18 mouse cellular contexts compared by ENCODE assay signal in the genomic region with DNA sequence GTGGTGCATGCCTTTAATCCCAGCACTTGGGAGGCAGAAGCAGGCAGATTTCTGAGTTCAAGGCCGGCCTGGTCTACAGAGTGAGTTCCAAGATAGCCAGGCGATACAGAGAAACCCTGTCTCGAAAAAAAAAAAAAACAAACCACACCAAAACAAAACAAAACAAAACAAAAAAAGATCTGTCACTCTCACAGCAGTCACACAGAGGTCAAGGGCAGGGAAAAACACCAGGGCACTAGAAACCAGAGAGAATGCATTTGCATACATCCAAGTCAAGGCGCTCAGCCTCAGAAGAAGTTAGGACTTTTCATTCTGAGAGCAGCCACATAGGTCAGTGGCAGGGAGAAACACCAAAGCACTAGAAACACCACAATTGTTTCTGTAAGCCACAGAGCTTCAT.
DNase-seq lines count a peak whose midpoint lies in the region; TF ChIP-seq lines count a peak whose summit lies in the region.
"Had no signal": no experiment of that assay in that cellular context is flagged by ENCODE, and none has a peak within 500 bp of the region (broad histone marks: within the 10 kb centered on the region; RNA-seq: fewer than 3 reads in every experiment).

No protein-coding gene starts in this region.

- DNase-seq in ES-CJ7 (ENCODE audit: low read depth, low spot score) (peak; percentile 79), ES-E14 (ENCODE audit: low read depth, low spot score) (no peak), ZHBTc4 (ENCODE audit: low read depth, low spot score) (peak; percentile 73)
- DNase-seq in layer of hippocampus, adult 18-20 months (ENCODE audit: low spot score in 2 of 2), result no peak
- no peak for DNase-seq in Muller cell, postnatal 12 days (ENCODE audit: inconsistent ontology term)
- DNase-seq: adrenal gland, adult 8-10 months; adrenal gland, postnatal 14 days; adrenal gland, postnatal 36 days; cerebellum, adult 11-12 months; cerebellum, adult 2 months; cerebellum, adult 9-10 months; cerebellum, postnatal 10 days; cerebellum, postnatal 25 days had no signal

- H3K4me1 ChIP-seq in ES-E14 (ENCODE audit: control insufficient read depth in 2 of 2, insufficient read depth in 2 of 2, low read length in 2 of 2, poor library complexity in 1 of 2), result 0 out of 4 replicates have a peak, but pooled peaks cover 0 to 1% of the 10 kb centered on the region in 2 experiments

- no peak overlapping the region for H3K9ac ChIP-seq in ES-E14 (ENCODE audit: insufficient read depth, low read depth, low read length, poor library complexity, severe bottlenecking)
- H3K9ac ChIP-seq: embryonic facial prominence, embryonic 12.5 days; forebrain, embryonic 13.5 days; forebrain, embryonic 15.5 days; forebrain, postnatal 0 days had no signal

- H3K4me3 ChIP-seq in ES-E14 (ENCODE audit: insufficient read depth in 1 of 2, low read depth in 1 of 2, low read length in 2 of 2, poor library complexity in 1 of 2, severe bottlenecking in 1 of 2), result no peak overlapping the region
- H3K4me3 ChIP-seq: embryonic facial prominence, embryonic 10.5 days; embryonic facial prominence, embryonic 12.5 days; forebrain, embryonic 13.5 days; forebrain, embryonic 15.5 days had no signal

- H3K36me3 ChIP-seq in ES-E14 (ENCODE audit: control insufficient read depth, insufficient read depth, low read length, poor library complexity, severe bottlenecking), result no peaks in the 10 kb centered on the region
- H3K36me3 ChIP-seq: embryonic facial prominence, embryonic 10.5 days; embryonic facial prominence, embryonic 12.5 days; forebrain, embryonic 15.5 days had no signal

- H3K9me3 ChIP-seq in ES-E14 (ENCODE audit: control insufficient read depth, insufficient read depth, low read depth, low read length), result no peaks in the 10 kb centered on the region
- H3K9me3 ChIP-seq: embryonic facial prominence, embryonic 10.5 days; embryonic facial prominence, embryonic 12.5 days; forebrain, embryonic 13.5 days; forebrain, embryonic 15.5 days had no signal

- no peak overlapping the region for H3K27ac ChIP-seq in ES-E14 (ENCODE audit: insufficient read depth, low read depth, low read length, poor library complexity, severe bottlenecking)
- H3K27ac ChIP-seq: embryonic facial prominence, embryonic 10.5 days; embryonic facial prominence, embryonic 12.5 days; forebrain, embryonic 13.5 days; forebrain, embryonic 15.5 days had no signal

- in situ Hi-C loops in ES-E14 (cut with MboI; ENCODE audit: low sequenced_read_pairs in 2 of 2, unreplicated experiment in 2 of 2), result no loop called here

TF ChIP-seq in ES-E14, 5 proteins besides CTCF, POLR2A, EP300 and RAD21:
- TF ChIP-seq ZNF384 (IDR thresholded peaks at IDR 0.05; ENCODE audit: low read depth, low read length) (peak; percentile 70; the same call in 1 of the 2 replicates), HCFC1 (IDR thresholded peaks at IDR 0.05; ENCODE audit: borderline replicate concordance, insufficient read depth, low read length) (no peak), ZC3H11A (IDR thresholded peaks at IDR 0.05; ENCODE audit: borderline replicate concordance, low read depth, low read length) (no peak), CHD2 (IDR thresholded peaks at IDR 0.05; ENCODE audit: low read depth, low read length) (no peak), MAFK (IDR thresholded peaks at IDR 0.05; ENCODE audit: insufficient read depth, low read depth, low read length) (no peak)

Comparison
In these comparisons a context has a peak if more than half of its experiments do, and no peak if none do; other contexts are left out.
1. DNase-seq: peak in ES-CJ7 (single experiment) and ZHBTc4 (single experiment); none in ES-E14 (single experiment), layer of hippocampus, adult 18-20 months (0 of 2) and Muller cell, postnatal 12 days (single experiment).